Mouse (Mus musculus): Measurements from ENCODE around the gene Zfp174.
A peak's percentile ranks its signal among the peaks of the same experiment; 100 is the strongest.

The Zfp174 gene

DNA sequence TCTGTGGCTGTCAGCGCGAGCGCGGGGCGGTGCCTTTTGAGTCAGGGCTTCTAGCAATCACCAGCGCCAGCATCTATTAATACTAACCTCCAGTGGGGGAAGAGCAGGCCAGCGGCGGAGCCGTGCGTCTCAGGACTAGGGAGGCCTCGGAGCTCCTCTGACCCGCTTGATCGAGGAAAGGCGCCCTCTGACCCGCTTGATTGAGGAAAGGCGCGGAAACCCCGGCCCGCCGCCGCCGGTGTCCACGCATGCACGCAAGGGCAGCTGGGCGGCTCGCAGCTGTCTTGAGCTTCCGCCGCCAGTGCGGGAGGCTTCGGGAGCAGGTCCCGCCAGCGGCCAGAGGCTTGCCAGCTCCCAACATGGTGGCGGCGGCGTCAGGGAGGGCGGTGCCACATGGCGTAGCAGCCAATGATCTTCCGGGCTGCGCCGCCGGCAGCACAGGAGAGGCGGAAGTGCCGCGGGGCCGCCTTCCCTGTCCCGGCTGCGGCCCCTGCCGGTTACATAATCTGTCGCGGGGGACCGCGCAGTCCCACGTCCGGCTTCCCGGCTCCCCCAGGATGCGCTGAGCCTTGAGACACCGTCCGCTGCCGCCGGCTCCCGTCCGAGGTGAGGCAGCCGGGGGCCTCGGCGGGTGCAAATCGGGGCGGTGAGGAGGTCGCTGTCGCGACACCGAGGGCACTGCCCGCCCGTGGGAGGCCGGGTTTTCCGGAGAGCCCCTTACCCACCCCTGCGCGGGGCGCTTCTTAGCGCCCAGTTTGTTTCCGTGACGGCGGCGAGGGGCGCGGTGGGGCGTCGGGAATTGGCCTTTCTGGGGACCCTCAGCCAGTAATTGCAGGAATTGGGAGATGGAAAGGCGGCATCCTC is 37.4 kb downstream of the Zfp174 start, which contains the start of the genes Zfp597 and Gm20695:
TSS of gene Zfp597 (minus strand) at position 361 of the 864 bp plus-strand sequence.
TSS of gene Gm20695 (plus strand) at position 448 of the 864 bp plus-strand sequence.
- DNase-seq (ENCODE audit: low spot score), result peak; percentile 95

DNA sequence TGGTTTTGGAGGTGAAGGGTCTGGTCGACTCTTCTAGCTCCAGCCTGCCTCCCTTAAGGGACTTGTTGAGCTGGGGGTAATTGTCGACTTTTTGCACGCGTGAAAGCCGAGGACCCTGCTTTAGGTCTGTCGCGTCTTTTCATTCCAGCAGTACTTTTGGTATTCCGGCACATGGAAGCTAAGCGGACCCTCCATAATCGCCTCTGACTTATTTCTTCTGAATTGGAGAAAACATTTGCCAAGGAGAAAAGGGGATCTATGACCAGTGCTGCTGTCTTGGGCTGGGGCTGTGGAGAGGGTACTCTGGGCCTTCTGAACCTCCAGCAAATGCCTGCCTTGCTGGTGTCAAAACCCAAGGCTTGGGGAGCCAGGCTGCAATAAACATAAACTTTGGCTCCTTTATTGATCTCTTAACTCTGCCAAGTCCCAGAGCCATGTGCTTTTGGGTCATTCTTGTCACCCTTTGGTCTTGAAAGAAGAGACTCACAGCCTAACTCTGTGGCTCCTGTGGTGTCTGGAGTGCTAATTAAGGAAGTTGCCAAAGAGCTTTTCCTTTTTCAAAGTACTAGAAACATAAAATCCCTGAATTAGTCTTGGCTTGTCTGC is 38.1 kb downstream of the Zfp174 start:
- peak; percentile 70 for DNase-seq (ENCODE audit: low spot score)

- DNase-seq (ENCODE audit: low spot score), result no peak
Measured at GRCm38 (mm10) chr16:3891621-3892295, 44.7 kb downstream of the Zfp174 start.

GRCm38 (mm10) chr16:3893739-3894138 is 46.7 kb downstream of the Zfp174 start:
- no peak for DNase-seq (ENCODE audit: low spot score)

- DNase-seq (ENCODE audit: low spot score), result no peak
Measured at GRCm38 (mm10) chr16:3895173-3895792, 48.2 kb downstream of the Zfp174 start.

- no peak for DNase-seq (ENCODE audit: low spot score)
Measured at GRCm38 (mm10) chr16:3896046-3896445, 49.0 kb downstream of the Zfp174 start.

- no peak for DNase-seq (ENCODE audit: low spot score)
Measured at GRCm38 (mm10) chr16:3896553-3896952, 49.5 kb downstream of the Zfp174 start.

DNA sequence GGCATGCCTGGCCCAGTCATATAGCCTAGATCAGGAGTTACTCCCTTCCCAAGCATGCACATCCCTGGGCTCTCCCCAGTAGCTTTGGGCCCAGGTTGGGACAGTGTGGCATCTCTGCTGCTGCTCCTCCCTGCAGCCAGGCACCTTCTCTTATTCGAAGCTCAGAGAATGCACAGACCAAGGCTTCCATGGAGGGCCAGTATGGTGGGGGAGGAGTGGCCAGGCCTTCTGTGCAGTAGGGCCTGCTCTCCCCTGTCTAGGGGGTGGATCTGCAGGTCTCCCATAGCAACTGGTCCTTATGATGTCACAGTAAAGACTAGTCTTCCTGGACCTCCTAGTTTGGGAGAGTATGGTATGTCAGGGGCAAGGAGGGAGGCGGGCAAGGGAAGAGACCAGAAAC is 60.4 kb downstream of the Zfp174 start:
- DNase-seq (ENCODE audit: low spot score), result no peak
